Mouse (Mus musculus): ENCODE measurements around the gene Ina. TPM values are rescaled to one million over a fixed set of nuclear protein-coding genes. Genes with fewer than 3 reads are reported as not detected.
"Not testable (repeated sequence)": the region's sequence is repeated elsewhere in the genome, so short reads cannot be mapped to it uniquely, and the experiment has no call there.

The Ina gene
- total RNA-seq (2021), result 100 to 1,000 TPM; 185 to 190 TPM
- long read RNA-seq, experiment 1, transcript Ina-201 (3 exons, 3,240 nt), result major isoform, 156 of 169 reads
- long read RNA-seq, experiment 1, partial matches to known transcripts, result 11 of 169 reads
- long read RNA-seq, experiment 1, other reads (novel, unspliced or antisense), result 2 of 169 reads
- long read RNA-seq, experiment 2, transcript Ina-201 (3 exons, 3,240 nt), result major isoform, 161 of 181 reads
- long read RNA-seq, experiment 2, partial matches to known transcripts, result 14 of 181 reads
- long read RNA-seq, experiment 2, other reads (novel, unspliced or antisense), result 6 of 181 reads

GRCm38 (mm10) chr19:47014447-47015381, at the start of gene Ina, which contains the start of gene Nt5c2:
TSS of gene Ina (plus strand) at chr19:47014698.
TSS of gene Nt5c2 (minus strand) at chr19:47015153.
- DNase-seq (ENCODE audit: low spot score in 2 of 2), result peak; percentile 68 to 76

GRCm38 (mm10) chr19:46965496-46965895, 49.0 kb upstream of the Ina start:
- DNase-seq (ENCODE audit: low spot score in 2 of 2), result no peak

DNA sequence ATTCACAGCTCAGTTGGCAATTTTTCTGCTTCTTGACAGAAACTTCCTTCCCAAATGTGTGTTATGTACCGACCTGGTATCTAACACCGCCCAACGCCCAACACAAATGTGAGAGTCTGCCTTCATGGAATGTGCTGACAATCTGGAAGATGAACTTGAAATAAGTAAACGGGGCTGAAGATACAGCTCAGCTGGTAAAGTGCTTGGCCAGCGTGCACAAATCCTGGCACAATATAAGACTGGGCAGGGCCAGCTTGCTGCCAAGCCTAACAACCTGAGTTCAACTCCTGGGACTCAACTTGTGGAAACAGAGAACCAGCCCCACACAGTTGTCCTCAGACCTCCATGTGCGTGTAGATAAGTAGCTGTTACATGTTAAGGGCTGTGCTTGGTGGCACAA, 48.2 kb upstream of the Ina start:
- no peak for DNase-seq (ENCODE audit: low spot score in 2 of 2)

DNA sequence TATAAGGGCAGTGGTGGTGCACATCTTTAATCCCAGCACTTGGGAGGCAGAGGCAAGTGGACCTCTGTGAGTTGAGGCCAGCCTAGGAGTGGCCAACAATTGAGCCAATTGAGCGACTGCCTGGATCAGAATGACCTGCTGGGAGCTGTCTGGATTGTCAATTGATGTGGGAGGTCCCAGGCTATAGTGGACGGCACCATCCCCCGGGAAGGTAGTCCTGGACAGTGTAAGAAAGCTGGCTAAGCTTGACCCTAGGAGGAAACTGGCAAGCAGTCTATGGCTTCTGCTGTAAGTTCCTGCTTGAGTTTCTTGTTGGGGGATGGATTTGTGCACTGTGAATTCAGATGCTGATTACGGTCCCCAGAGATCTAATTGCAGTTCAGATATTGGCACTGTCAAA, 46.6 kb upstream of the Ina start:
- no peak for DNase-seq (ENCODE audit: low spot score in 2 of 2)

GRCm38 (mm10) chr19:46968833-46969232, 45.7 kb upstream of the Ina start:
- DNase-seq (ENCODE audit: low spot score in 2 of 2), result no peak

DNA sequence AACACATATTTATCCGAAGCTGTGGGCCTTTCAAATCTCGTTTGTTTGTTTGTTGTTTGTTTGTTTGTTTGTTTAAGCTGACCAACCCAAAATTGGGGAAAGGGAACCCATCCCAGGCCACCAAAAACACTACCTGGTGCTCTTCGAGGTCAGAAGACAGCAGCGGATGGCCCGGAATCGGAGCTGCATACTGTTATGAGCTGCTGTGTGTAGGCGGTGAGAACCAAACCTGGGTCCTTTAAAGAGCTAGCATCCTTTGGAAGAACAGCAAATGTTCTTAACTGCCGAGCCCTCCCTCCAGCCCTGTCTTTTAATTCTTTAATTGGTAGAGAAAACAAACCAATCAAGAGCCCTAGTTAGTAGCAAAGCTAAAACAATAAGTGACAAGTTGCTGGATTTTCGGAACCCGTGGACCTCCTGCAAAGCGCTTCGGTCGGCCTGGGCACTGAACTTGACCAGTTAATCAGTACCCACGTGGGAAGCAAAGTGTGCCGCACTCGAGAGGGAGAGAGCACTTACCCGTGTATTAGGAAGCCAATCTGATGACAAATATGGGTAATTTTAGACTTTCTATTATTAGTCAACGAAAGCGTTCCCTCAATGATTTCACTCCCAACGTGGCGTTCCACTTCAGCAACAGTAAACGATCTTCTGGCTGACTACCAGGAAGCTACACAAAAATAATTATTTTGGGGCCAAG, 45.1 kb upstream of the Ina start:
- no peak for DNase-seq (ENCODE audit: low spot score in 2 of 2)

GRCm38 (mm10) chr19:46970121-46970729, 44.3 kb upstream of the Ina start:
- no peak for DNase-seq (ENCODE audit: low spot score in 2 of 2)

GRCm38 (mm10) chr19:46971051-46971689, 43.3 kb upstream of the Ina start:
- peak in 1 of 2 experiments; percentile 49 for DNase-seq (ENCODE audit: low spot score in 2 of 2)

DNA sequence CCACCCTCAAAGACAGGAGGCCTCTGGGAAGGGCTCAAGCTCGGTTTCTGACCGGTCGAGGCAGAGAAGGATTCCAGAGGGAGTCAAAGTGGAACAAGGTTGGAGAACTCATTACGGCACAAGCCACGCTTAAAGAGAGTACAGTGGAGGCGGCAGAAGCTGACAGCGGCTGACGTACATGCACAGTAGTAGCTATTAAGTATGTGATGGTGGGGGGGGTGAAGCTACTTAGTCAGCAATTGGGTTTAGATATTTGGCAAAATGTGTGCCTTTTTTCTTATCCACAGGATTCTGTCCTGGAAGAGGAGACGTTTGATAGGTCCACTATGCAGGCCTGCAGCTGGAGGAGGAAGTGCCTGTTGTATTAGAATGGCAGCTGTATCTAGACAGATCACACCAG, 42.8 kb upstream of the Ina start:
- DNase-seq (ENCODE audit: low spot score in 2 of 2), result no peak

GRCm38 (mm10) chr19:46972159-46972558, 42.3 kb upstream of the Ina start:
- DNase-seq (ENCODE audit: low spot score in 2 of 2), result no peak

- no peak for DNase-seq (ENCODE audit: low spot score in 2 of 2)
These were observed 38.9 kb upstream of the Ina start for GRCm38 (mm10) chr19:46975565-46975964.

DNA sequence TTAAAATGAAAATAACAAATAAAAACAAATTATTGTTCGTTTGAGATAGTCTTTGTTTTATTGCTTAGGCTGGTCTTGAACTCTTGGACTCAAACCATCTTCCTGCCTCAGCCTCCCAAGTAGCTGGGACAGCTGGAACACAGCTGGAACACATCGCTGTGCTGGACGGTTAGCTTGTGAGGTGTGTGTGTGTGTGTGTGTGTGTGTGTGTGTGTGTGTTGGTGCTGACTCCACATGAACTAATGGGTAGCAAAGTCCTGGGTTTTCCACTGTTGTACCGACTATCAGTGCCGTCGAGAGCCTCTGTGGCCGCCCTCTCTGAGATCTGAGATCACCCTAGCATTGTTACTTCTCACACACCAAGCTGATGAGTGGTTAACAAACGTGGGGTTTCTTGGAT, 38.5 kb upstream of the Ina start:
- no peak for DNase-seq (ENCODE audit: low spot score in 2 of 2)

- DNase-seq (ENCODE audit: low spot score in 2 of 2), result no peak
These were observed 37.8 kb upstream of the Ina start for GRCm38 (mm10) chr19:46976743-46977142.

DNA sequence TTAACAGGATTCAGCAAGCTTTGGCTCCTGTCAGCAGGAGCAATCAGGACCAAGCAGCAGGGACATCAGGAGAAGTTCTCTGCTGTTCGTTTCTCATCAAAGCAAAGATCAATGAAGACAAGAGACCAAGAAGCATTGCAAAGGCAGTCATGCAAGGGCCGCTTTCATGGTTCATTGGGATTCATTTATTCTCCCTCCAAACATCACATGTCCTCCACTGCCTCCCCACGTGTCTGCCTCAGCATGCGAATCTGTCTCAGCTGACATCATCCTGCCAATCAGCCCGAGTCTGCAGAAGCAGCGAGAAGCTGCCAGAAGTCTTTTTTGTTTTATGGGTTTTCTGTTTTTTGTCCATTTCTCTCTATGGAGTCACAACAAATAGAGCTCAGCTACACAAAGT, 37.0 kb upstream of the Ina start:
- DNase-seq (ENCODE audit: low spot score in 2 of 2), result no peak

- not testable (repeated sequence) for DNase-seq (ENCODE audit: low spot score in 2 of 2)
These were observed 36.4 kb upstream of the Ina start for GRCm38 (mm10) chr19:46978069-46978468.

- DNase-seq (ENCODE audit: low spot score in 2 of 2), result no peak
These were observed 35.3 kb upstream of the Ina start for GRCm38 (mm10) chr19:46978920-46979780.

- DNase-seq (ENCODE audit: low spot score in 2 of 2), result no peak
These were observed 34.8 kb upstream of the Ina start for GRCm38 (mm10) chr19:46979781-46980105.

- DNase-seq (ENCODE audit: low spot score in 2 of 2), result no peak
These were observed 33.0 kb upstream of the Ina start for GRCm38 (mm10) chr19:46981462-46981861.

DNA sequence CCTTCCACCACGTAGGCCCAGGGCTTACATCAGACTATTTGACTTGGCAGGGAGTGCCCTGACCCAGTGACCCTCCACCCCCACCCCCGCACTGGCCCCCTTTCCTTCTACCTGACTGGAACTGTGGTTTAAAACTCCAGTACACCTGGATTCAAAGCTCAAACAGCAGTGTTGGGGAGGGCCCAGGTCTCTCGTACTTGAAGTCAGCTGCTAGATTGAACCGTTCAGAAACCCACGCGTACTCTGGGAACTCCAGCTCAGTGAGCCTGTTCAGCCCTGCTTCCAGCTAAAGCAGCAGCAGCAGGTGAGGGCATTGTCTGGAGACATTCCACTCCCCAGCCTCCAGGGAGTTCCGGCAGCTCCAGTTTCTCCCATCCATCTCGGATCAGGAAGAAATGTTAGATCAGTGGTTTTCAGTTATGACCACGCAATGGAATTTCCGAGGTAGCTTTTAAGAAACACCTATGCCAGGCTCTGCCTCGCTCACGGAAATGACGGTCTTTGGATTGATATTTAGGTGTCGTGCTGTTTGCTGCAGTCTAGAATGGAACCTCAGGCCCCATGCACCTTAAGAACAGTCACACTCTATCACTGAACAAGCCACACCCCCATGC, 31.0 kb upstream of the Ina start:
- no peak for DNase-seq (ENCODE audit: low spot score in 2 of 2)
